Mouse (Mus musculus) ovary, postnatal 14 days (tissue): Measurements from ENCODE around the gene Igflr1.

ENCODE experiments used
- DNase-seq: peaks from one replicate; pipeline ENCODE4 v3.0.0; 2022; ENCODE audit warnings: low spot score

Gene Igflr1

DNA sequence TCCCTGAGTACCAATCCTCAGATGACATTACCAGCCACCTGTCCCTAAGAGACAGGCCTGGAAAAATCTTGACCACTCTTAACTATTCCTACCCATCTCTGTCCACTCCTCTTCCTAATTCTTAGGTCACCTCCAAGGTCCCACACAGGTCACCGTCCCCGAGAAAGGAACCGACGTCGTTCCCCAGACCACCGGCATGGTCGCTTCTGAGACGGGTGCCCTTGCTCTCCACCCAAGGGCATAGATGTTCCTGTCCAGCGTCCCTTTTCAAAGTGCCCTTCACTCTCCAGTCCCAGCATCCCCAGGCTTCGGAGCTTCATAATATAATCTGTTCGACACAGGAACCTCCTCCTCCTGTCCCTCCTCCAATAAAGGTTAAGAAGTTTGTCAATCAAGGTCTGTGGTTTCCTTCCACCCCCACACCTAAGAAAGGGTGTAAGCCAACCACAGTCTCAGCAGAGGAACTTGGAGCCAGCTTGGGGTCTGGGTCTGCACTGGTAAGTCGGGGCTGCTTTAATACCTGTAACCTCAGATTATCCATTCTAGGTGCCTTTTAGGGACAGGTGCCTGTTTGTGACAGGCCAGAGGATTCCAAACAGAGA lies at the start of gene Igflr1:
Gene Igflr1 (plus strand): TSS at position 458 of the 602 bp plus-strand sequence.
- no peak for DNase-seq

- no peak for DNase-seq
Observed at GRCm38 (mm10) chr7:30518325-30518724, 46.9 kb upstream of the Igflr1 start.

- DNase-seq: no peak
Observed at GRCm38 (mm10) chr7:30520396-30520795, 44.8 kb upstream of the Igflr1 start.

- DNase-seq: no peak
Observed at GRCm38 (mm10) chr7:30520856-30521255, 44.4 kb upstream of the Igflr1 start.

DNA sequence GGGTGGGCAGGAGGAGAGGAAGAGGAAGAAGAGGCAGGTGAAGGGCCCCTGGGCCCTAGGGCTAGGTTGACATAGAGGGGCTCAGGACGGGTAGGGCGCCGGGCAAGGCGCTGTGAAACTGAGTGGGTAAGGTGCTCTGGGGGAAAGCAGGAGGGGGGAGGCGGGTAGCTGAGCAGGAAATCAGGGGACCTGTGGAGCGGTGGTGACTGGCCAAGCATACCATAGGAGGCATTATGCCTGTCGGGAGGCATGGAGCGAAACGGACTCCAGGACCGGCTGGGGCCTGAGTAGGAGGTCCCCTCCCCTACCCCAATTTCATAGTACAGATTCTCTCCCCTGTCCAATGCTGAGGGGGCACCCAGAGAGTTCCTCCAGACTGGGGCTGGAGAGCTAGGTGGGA lies 42.4 kb upstream of the Igflr1 start:
- no peak for DNase-seq

DNA sequence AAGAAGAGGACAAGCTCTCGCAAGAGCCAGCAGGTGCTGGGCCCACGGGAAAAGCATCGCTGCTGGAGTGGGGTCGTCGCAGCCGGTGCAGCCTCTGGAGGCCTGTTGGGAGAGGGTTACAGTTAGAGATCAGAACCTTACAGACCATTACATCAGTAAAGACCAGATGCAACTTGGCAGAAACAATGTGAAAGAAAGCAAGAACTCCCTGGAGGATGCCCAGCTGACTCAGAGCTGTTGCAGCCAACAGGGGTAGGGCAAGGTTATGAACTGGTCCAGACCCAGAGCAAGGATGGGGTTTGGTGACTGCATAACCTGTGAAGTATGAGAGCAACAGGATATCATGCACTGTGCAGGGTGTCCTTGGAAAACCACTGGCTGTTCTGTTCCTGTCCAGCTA lies 40.7 kb upstream of the Igflr1 start:
- no peak for DNase-seq

DNA sequence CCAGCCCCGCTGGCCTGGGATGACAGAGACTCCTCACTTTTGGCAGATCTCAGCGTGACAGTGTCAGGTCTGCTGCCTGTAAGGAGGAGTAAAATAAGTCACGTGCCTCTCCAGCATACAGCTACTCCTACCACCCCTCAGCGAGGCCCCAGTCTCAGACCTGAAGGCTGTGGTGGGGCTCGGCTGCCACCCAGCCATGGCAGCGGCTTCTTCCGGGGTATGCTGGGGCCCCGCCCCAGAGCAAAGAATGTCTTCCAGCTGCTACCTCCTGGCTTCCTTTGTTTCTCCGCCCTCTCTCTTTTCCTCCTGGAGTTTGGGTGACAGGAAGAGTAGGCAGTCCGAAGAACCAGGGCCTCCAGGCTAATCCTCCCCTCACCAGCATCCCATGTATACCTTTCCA lies 39.3 kb upstream of the Igflr1 start:
- DNase-seq: no peak

DNA sequence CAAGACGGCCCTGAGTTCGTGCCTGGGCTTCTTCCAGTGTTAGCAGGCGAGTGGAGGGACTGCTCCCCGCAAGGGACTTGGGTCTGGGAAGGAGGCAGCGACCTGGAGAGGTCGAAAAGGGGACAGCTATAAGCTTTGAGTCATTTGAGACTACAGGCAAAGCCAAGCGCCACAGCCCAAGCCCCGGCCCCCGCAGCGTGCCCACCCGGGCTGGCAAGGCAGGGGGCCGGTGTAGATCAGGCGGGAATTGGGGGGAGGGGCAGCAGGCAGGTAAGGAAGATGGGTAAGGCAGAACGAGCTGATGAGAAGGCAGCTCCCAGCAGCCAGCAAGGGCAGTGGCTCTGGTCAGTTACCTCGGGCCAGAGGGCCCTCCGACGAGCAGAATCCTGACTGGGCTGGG lies 38.8 kb upstream of the Igflr1 start:
- no peak for DNase-seq

DNA sequence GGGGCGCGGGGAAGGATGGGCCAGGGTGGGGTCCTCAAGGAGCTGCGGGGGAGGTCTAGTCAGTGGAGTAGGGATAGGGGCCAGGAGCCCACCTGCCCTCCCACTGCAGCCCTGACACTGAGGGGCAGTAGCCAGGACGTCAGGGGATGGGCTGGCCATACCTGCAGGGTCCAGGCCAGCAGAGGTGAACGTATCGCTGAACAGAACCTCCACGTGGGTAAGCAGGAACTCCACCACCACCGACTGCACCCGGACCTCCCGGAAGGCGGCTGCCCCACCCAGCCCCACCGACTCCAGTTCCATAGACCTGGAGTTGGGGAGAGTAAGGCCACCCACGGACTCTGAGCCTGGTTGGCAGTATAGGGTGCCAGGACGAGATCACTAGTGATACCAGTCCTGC lies 38.2 kb upstream of the Igflr1 start:
- no peak for DNase-seq

GRCm38 (mm10) chr7:30531291-30531815 lies 33.9 kb upstream of the Igflr1 start:
- no peak for DNase-seq

- peak; percentile 17 for DNase-seq
Observed at GRCm38 (mm10) chr7:30532931-30533330, 32.3 kb upstream of the Igflr1 start.

DNA sequence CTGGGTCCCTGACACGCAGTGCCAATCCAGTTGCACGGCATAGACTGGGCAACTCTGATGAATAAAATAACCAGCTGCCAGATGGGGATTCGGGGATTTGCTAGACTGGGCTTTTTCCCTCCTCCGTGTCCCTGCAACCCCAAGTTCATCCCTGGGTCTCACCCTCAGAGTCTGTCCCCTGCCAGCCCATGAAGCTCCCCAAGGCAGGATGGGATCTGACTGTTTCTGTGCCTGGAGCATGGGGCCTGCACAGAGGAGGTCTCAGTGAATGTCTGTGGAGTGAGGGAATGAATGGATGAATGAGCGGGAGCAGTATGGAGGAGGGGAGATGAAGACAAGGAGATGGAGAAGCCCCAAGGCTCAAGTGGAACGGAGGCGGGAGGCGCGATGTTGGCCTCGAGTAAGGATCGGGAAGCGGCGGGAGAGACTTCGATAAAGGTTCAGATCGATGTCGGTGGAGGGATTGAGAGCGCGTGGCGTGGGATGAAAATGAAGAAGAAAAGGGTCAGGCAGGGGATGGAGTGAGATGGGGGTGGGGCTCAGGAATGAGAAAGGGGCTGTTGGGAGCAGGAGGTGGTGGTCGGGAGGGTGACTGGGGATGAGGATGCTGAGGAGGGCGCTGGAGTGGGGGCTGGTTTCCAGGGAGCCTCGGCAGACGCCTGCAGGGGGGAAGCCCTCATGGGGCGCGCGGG lies 31.1 kb upstream of the Igflr1 start:
- no peak for DNase-seq

- DNase-seq: peak; percentile 93
Observed at GRCm38 (mm10) chr7:30534633-30535577, 30.3 kb upstream of the Igflr1 start, which contains the start of gene Arhgap33. Gene Arhgap33 (minus strand): TSS chr7:30535060.

DNA sequence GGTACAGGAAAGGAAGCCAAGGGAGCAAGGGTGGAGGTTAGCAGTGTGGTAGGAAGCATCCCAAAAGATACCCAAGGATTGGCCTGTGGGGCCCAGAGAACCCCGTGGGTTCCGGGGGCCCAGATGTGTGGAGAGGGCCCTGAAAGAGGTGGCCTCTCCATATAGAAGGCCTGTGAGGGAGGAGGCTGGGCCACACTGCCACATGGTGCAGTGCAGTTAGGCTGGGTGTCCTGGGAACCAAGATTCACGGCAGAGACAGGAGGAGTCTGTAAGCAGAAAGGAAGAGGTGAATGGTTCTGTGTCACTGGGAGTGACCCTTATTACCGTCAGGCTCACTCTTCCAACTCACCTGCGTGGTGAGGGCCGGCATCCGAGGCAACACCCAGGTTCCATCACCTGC lies 24.7 kb upstream of the Igflr1 start:
- DNase-seq: no peak

DNA sequence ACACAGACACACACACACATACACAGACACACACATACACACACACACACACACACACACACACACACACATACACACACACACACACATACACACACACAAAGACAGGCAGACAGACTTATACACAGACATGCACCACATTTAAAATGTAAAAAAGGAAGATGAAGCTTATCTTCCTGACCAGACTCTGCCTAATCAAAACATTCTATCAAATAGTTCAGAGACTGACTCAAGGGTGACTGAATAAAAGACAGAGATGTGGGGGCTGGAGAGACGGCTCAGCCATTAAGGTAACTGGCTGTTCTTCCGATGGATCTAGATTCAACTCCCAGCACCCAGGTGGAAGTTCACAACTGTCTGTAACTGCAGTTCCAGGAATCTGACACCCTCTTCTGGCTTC lies 20.9 kb upstream of the Igflr1 start:
- no peak for DNase-seq

GRCm38 (mm10) chr7:30549880-30550279 lies 15.3 kb upstream of the Igflr1 start:
- no peak for DNase-seq

DNA sequence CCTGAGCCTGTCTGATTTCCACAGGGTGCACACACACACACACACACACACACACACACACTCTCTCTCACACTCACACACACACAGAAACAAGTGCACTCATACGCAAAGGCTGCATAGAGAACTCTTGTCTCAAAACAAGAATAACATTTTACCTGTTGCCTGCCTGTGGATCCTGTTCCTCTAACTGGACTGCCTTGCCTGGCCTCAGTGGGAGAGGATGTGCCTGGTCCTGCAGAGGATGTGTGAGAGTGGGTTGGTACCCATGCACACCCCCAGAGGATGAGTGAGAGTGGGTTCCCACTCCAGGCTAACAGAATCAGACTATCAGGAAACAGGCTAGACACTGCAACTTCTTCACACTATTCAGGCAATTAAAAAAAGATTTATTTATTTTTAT lies 14.6 kb upstream of the Igflr1 start:
- no peak for DNase-seq

- DNase-seq: no peak
Observed at GRCm38 (mm10) chr7:30551445-30552101, 13.7 kb upstream of the Igflr1 start.

GRCm38 (mm10) chr7:30552102-30553020 lies 12.9 kb upstream of the Igflr1 start, which contains the start of the genes Hspb6 and Proser3:
Gene Hspb6 (plus strand): TSS chr7:30552178.
Gene Proser3 (minus strand): TSS chr7:30552299.
- peak; percentile 92 for DNase-seq

DNA sequence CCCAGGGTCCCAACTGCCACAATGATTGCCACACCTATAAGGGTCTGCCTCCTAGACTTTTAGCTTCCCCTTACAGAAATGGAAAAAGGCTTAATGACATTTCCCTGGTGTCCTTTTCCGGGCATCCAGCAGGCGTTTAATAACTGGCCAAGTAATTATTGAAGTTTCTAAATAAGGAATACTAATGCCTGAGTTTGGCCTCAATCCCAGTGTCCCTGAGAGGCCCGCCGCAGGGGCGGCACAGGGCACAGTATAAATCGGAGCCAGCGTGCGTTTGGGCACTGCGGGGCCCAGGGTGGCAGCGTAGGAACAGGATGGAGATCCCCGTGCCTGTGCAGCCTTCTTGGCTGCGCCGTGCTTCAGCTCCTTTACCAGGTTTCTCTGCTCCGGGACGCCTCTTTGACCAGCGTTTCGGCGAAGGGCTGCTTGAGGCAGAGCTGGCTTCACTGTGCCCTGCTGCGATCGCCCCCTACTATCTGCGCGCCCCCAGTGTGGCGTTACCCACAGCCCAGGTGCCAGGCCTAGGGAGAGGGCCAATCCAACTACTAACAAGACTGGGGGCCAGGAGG lies 12.1 kb upstream of the Igflr1 start:
- DNase-seq: no peak
